Mouse (Mus musculus): ENCODE measurements at regions not wholly inside any gene's neighbourhood (a gene's known extent, or its start where the extent isn't known, plus 50 kb on each side); places are given as distances from the start of the nearest gene placed in this dataset.

GRCm38 (mm10) chr11:34917175-34917574 is 83.7 kb upstream of the Spdl1 start:
- no peak for TF ChIP-seq CTCF (IDR thresholded peaks at IDR 0.05; ENCODE audit: borderline replicate concordance, insufficient read depth, low read length)

DNA sequence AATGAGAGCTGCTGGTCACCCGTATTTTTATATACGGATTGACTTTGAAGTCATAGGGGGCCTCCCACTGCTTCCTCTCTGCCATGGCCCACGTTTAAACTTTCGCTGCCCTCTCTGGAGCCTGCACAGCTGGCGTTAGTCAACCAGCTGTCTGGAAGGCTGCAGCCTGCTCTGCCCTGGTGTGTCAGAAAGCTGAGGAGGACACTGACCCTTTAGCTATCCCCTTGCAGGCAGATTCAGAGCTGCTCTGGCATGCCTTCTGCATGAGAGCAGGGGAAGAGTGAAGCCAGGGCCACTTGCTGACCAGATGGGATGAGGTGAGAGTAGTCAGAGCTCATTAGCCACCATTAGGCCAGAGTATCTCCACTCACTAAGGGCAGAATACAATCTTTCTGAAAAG is 76.4 kb upstream of the Spdl1 start:
- TF ChIP-seq CTCF (IDR thresholded peaks at IDR 0.05; ENCODE audit: borderline replicate concordance, insufficient read depth, low read length) (no peak), POLR2A (IDR thresholded peaks at IDR 0.05; ENCODE audit: low read depth, low read length) (no peak)
- H3K4me3 ChIP-seq (ENCODE audit: insufficient read depth, low read length): no peak overlapping the region
- H3K27ac ChIP-seq (ENCODE audit: insufficient read depth, low read length): no peak overlapping the region

More at GRCm38 (mm10) chr11:34917175-34917574, 83.7 kb upstream of the Spdl1 start:
- no peak overlapping the region for H3K27ac ChIP-seq (ENCODE audit: insufficient read depth, low read length)
- H3K4me3 ChIP-seq (ENCODE audit: insufficient read depth, low read length): no peak overlapping the region
- no peaks in the 10 kb centered on the region for H3K4me1 ChIP-seq (ENCODE audit: control insufficient read depth, insufficient read depth, low read length)

GRCm38 (mm10) chr11:34904271-34904670 is 70.8 kb upstream of the Spdl1 start:
- no peak overlapping the region for H3K4me3 ChIP-seq (ENCODE audit: insufficient read depth, low read length)
- TF ChIP-seq CTCF (IDR thresholded peaks at IDR 0.05; ENCODE audit: borderline replicate concordance, insufficient read depth, low read length): no peak
- TF ChIP-seq POLR2A (IDR thresholded peaks at IDR 0.05; ENCODE audit: low read depth, low read length): no peak
- no peaks in the 10 kb centered on the region; the same call in 1 of the 2 replicates for H3K4me1 ChIP-seq (ENCODE audit: control insufficient read depth, insufficient read depth, low read length)
- H3K27ac ChIP-seq (ENCODE audit: insufficient read depth, low read length): no peak overlapping the region

More for the DNA sequence above, 76.4 kb upstream of the Spdl1 start:
- no peaks in the 10 kb centered on the region for H3K4me1 ChIP-seq (ENCODE audit: control insufficient read depth, insufficient read depth, low read length)

DNA sequence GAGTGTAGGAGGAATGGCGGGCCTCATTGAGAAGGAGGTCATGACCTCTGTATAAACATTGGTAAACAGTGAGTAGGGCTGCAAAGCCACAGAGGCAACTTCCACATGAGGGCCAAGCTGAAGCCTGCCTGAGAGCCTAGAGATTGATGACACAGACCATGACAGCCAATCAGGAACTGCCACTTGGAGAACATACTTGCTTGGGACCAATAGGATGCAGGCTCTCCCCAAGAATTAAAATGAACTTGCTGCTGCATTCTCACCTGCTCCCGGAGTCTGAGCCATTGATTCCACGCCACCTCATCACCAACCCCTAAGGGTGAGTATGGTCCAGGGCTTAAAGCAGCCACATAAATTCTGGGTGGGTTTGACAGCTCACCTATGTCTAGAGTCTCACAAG is 66.0 kb upstream of the Spdl1 start:
- Histone ChIP-seq H3K4me3 (ENCODE audit: insufficient read depth, low read length) (no peak overlapping the region), H3K4me1 (ENCODE audit: control insufficient read depth, insufficient read depth, low read length) (peaks cover 4% of the 10 kb centered on the region; the same call in 1 of the 2 replicates), H3K27ac (ENCODE audit: insufficient read depth, low read length) (no peak overlapping the region)
- TF ChIP-seq POLR2A (IDR thresholded peaks at IDR 0.05; ENCODE audit: low read depth, low read length): no peak
- no peak for TF ChIP-seq CTCF (IDR thresholded peaks at IDR 0.05; ENCODE audit: borderline replicate concordance, insufficient read depth, low read length)

DNA sequence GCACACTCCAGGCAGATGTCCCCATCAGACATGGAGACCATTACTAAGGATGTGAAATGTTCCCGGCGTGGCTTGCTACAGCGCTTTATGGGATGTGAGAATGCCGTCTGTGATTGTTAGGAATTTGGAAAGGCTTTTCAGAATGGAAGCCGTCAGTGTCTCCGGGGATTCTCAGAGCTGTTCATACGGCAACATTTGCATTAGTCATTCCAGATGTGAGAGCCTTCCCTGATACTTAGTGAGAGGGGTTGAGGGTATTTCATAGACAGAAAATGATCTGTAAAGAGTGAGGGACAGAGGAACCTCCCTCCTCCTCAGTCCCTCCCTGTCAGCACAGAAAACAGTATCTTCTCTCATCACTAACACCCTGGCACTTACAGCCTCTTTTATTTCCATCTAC is 62.2 kb upstream of the Spdl1 start:
- no peak for TF ChIP-seq POLR2A (IDR thresholded peaks at IDR 0.05; ENCODE audit: low read depth, low read length)
- no peak for TF ChIP-seq CTCF (IDR thresholded peaks at IDR 0.05; ENCODE audit: borderline replicate concordance, insufficient read depth, low read length)
- Histone ChIP-seq H3K27ac (ENCODE audit: insufficient read depth, low read length) (peak overlapping the region; percentile 27; the same call in 1 of the 2 replicates), H3K4me1 (ENCODE audit: control insufficient read depth, insufficient read depth, low read length) (0 out of 2 replicates have a peak, but pooled peaks cover 4% of the 10 kb centered on the region), H3K4me3 (ENCODE audit: insufficient read depth, low read length) (no peak overlapping the region)

DNA sequence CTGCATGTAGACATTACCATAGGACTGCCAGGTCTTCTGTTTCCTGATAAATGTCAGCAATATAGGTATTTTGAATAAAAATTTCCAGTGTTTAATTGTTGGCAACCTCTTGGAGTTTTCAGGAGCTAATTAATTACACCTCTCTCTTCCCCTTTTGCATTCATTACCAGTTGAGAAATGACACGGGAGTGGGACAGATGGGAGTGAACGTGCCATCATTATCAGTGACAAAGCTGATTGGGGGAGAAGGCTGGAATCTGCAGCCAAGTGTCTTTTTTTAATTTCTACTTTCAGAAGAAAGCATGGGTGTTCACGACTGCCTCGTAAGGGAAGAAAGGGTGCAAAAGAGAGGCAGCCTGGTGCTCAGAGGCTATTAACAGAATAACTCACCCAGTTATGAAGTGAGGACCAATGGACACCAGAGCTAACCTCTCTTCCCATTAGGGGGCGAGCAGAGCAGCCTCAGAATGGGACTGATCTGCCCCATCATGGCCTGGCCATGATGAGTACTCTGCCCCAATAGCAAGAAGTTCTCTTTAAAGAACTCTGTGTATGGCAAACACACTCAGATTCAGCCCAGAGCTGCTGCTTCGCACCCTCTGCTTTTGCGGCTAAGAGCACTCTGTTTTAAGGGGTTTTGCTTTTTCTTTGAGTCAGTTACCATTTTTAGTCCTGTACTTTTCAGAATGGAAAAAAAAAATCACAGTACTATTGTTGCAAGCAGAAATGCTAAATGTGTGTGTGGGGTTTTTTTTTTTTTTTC is 55.1 kb upstream of the Spdl1 start:
- Histone ChIP-seq H3K4me1 (ENCODE audit: control insufficient read depth, insufficient read depth, low read length) (peaks cover 4% of the 10 kb centered on the region), H3K27ac (ENCODE audit: insufficient read depth, low read length) (no peak overlapping the region), H3K4me3 (ENCODE audit: insufficient read depth, low read length) (no peak overlapping the region)
- no peak for TF ChIP-seq POLR2A (IDR thresholded peaks at IDR 0.05; ENCODE audit: low read depth, low read length)
- TF ChIP-seq CTCF (IDR thresholded peaks at IDR 0.05; ENCODE audit: borderline replicate concordance, insufficient read depth, low read length): no peak

DNA sequence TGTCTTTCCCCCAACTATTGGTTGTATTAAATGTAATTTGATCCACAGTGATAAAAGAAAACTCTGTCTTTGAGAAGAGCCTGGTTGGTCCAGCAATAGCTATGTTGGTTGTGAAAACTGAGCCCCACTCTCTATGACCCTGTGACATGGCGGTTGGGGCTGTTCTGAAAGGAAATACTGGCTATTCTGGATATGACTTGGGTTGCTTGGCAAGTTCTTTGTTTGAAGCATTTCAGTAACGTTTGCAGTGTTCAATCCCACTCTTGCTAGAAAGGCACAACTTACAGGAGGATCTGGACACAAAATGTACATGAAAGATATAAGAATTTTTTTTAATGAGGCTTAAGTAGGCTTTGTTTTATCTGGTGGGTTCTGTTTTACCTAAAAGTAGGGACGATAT is 54.1 kb upstream of the Spdl1 start:
- Histone ChIP-seq H3K4me1 (ENCODE audit: control insufficient read depth, insufficient read depth, low read length) (peaks cover 4% of the 10 kb centered on the region), H3K27ac (ENCODE audit: insufficient read depth, low read length) (no peak overlapping the region), H3K4me3 (ENCODE audit: insufficient read depth, low read length) (no peak overlapping the region)
- TF ChIP-seq POLR2A (IDR thresholded peaks at IDR 0.05; ENCODE audit: low read depth, low read length): no peak
- no peak for TF ChIP-seq CTCF (IDR thresholded peaks at IDR 0.05; ENCODE audit: borderline replicate concordance, insufficient read depth, low read length)

Measured in embryonic fibroblast, embryonic 13.5 days (primary cell).